Mouse (Mus musculus): ENCODE measurements around the gene Tlr9. TPM values are rescaled to one million over a fixed set of nuclear protein-coding genes. Genes with fewer than 3 reads are reported as not detected.

Tlr9 gene
- polyA plus RNA-seq, 1 experiment from 2014 or later, result not detected

DNA sequence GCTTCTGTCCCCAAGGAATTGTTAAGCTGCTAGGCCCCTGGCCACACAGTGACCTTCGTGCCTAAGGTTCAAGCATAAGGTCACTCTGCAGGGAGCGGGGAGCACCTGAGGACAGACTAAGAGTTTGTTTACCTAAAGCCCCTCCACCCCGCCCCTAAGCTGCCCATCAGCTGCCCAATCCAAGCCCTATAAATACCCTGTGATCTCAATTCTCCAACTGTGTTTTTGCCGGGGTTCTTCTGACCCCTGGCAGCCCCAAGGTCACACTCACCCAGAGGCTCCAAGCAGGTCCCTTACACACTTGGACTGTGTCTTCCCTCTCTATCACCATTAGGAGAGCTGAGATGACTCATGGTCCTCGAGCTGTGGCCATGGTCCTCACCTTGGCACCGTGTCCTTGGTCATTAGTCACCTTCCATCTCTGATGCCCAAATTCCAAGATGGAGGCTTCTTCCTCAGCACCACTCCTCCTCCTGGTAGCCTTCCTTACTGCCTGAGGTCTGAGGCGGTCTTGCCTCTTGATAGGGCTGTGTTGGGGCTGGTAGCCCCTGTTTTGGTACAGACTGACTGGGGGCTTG, 16.6 kb upstream of the Tlr9 start:
- no peak for ATAC-seq (ENCODE audit: insufficient number of reproducible peaks, insufficient read depth, low FRiP score, low TSS enrichment, low read depth)
- 76% methylated on average over 7 of the region's 7 CpGs for WGBS
- H3K36me3 ChIP-seq, result peaks cover 31% of the 10 kb centered on the region

DNA sequence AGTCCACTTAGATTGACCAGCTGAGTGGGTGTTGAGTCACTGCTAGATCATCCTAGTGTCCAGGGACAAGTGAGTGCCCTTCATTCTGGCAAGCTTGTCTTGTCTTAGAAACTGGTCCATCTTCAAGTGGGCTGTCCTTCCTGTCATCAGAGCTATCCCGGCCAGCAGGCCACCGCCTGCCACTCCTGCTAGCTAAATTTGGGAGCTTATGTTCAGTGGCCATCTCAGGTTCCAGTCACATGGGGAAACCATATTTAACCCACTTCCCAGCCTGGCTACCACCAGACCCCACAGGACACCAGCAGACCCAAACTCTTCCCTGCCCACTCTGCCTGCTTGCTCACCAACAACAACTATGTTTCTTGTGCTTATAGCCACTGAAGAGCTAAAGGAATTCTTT, 15.9 kb upstream of the Tlr9 start:
- Histone ChIP-seq H3K9me3 (no peaks in the 10 kb centered on the region), H3K36me3 (peaks cover 31% of the 10 kb centered on the region), H3K9ac (replicated peaks) (no peak overlapping the region), H3K4me2 (no peak overlapping the region), H3K4me3 (replicated peaks) (no peak overlapping the region), H3K4me1 (replicated peaks) (peaks cover 21% of the 10 kb centered on the region), H3K27ac (no peak overlapping the region), H3K27me3 (no peaks in the 10 kb centered on the region)
- no peak for ATAC-seq (ENCODE audit: insufficient number of reproducible peaks, insufficient read depth, low FRiP score, low TSS enrichment, low read depth)
- 90% methylated on average over 2 of the region's 2 CpGs for WGBS

More for the DNA sequence above, 16.6 kb upstream of the Tlr9 start:
- Histone ChIP-seq H3K4me3 (replicated peaks) (no peak overlapping the region), H3K27me3 (no peaks in the 10 kb centered on the region), H3K27ac (no peak overlapping the region), H3K9me3 (no peaks in the 10 kb centered on the region), H3K9ac (replicated peaks) (no peak overlapping the region), H3K4me1 (replicated peaks) (peaks cover 16% of the 10 kb centered on the region), H3K4me2 (no peak overlapping the region)

DNA sequence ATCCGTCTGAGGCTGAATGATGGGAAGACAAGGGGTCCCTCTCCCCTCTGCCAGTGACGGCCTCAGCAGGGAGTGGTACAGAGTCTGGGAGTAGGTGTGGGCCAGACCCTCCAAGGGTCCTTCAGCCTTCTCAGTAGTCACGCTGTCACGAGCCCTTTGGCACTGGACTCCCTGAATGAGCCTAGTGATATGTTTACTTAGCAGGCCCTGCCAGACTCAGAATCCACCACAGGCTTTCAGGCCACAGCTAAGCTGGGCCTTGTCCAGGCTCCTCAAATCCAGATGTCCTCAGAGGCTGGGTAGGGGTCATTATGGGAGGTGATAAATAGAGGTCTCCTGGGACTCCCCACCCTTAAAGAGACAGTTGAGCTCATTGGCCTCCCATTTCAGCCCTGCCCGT, 14.2 kb upstream of the Tlr9 start:
- 70% methylated on average over 5 of the region's 5 CpGs for WGBS

DNA sequence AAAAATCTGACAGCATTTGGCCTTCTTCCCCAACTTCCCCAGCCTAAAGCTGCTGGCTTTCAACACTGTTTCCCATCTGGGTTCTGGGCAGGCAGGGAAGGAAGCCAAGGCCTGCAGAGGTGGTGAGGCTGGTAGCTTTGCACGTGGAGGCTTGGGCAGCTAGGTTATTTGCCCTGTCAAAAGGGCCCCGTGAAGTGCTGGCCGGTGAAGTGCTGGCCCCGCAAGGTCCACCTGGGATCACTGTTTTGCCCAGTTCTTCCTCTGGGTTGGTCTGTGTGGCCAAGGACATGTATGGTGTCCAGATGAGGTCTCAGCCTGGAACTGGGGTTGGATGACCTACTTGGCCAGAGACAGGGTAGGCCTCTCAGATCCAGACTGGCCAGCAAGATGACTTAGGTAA, 12.4 kb upstream of the Tlr9 start:
- Histone ChIP-seq H3K9ac (replicated peaks) (no peak overlapping the region), H3K4me3 (replicated peaks) (no peak overlapping the region), H3K9me3 (no peaks in the 10 kb centered on the region), H3K36me3 (peaks cover 59% of the 10 kb centered on the region), H3K4me1 (replicated peaks) (peaks cover 14% of the 10 kb centered on the region), H3K27me3 (no peaks in the 10 kb centered on the region), H3K27ac (no peak overlapping the region), H3K4me2 (no peak overlapping the region)
- no peak for ATAC-seq (ENCODE audit: insufficient number of reproducible peaks, insufficient read depth, low FRiP score, low TSS enrichment, low read depth)
- 90% methylated on average over 4 of the region's 4 CpGs for WGBS

More for the DNA sequence above, 14.2 kb upstream of the Tlr9 start:
- peaks cover 42% of the 10 kb centered on the region for H3K36me3 ChIP-seq
- H3K4me3 ChIP-seq (replicated peaks), result no peak overlapping the region
- no peaks in the 10 kb centered on the region for H3K27me3 ChIP-seq
- ATAC-seq (ENCODE audit: insufficient number of reproducible peaks, insufficient read depth, low FRiP score, low TSS enrichment, low read depth), result no peak
- H3K27ac ChIP-seq, result no peak overlapping the region
- H3K9ac ChIP-seq (replicated peaks), result no peak overlapping the region
- H3K4me1 ChIP-seq (replicated peaks), result peaks cover 24% of the 10 kb centered on the region
- no peaks in the 10 kb centered on the region for H3K9me3 ChIP-seq
- H3K4me2 ChIP-seq, result no peak overlapping the region

DNA sequence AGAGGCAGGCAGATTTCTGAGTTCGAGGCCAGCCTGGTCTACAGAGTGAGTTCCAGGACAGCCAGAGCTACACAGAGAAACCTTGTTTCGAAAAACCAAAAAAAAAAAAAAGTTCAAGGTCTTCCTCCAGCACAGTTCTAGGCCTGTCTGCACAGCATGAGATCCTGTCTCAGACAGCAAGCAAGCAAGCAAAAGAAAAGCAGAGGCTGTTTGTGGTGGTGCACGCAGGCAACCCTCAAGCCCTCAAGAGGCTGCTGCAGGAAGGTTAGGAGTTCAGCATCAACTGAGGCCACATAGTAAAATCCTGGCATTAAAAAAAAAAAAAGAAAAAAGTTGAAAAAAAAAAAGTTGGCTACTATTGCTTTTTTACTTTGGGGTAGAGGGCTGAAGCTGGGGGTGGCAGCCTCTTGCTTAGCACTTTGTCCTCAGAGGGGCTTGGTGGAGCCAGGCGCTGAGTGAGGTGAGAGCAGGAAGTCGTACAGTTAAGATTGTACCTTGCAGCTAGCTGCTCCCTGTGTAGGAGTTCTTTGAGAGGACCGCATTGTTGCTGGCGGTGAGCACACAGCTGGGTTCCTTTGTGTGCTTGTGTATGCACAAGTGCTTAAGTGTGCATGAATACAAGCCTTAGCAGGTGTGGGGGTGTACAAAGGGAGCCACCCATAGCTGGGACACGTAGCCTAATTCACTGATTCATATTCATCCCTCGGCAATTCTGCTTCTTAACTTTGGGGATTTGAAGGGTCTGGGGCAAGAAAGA, 11.4 kb upstream of the Tlr9 start:
- no peaks in the 10 kb centered on the region for H3K27me3 ChIP-seq
- H3K36me3 ChIP-seq, result peaks cover 66% of the 10 kb centered on the region
- ATAC-seq (ENCODE audit: insufficient number of reproducible peaks, insufficient read depth, low FRiP score, low TSS enrichment, low read depth), result no peak; the same call in 1 of the 2 replicates
- H3K9ac ChIP-seq (replicated peaks), result peak overlapping the region; percentile 58; the same call in 1 of the 2 replicates
- peak overlapping the region; percentile 64; the same call in 1 of the 2 replicates for H3K27ac ChIP-seq
- H3K9me3 ChIP-seq, result no peaks in the 10 kb centered on the region
- peaks cover 14% of the 10 kb centered on the region for H3K4me1 ChIP-seq (replicated peaks)
- peak overlapping the region; percentile 32; the same call in 1 of the 2 replicates for H3K4me3 ChIP-seq (replicated peaks)
- peak overlapping the region; percentile 58 for H3K4me2 ChIP-seq
- 57% methylated on average over 9 of the region's 9 CpGs for whole genome bisulfite sequencing

DNA sequence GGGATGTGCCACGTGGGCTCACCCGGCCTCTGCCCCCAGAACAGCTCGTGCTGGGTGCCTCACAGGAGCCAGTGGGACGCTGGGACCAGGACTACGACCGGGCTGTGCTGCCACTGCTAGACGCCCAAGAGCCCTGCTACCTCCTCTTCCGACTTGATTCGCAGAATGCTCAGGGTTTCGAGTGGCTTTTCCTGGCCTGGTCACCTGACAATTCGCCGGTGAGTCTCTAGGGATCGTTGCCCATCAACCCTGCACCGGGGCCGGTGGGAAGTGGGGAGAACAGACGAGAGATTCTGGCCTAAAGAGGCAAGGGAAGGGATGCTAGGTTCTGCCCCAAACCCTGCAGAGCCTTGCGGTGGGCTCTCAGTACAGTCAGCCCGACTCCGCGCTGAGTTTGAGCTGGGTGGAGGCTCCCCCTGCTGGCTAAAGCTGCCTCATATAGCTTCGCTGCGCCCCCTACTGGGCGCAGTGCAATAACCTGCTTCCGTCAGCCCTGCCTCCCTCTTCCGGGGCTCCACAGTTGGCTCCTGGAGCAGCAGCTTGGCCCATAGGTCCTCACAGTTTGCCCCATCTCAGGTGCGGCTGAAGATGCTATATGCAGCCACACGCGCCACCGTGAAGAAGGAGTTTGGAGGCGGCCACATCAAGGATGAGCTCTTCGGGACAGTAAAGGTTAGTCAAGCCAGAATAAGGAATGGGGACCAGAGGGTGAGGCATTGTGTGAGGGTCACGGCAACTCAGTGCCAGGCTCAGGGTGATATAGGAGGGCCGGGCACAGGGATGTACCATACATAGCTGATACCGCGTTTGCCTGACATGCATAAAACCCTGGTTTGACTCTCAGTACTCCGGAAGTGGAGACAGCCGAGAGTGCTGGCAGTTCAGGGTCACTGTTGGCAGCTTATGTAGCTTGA, 10.5 kb upstream of the Tlr9 start:
- Histone ChIP-seq H3K36me3 (peaks cover 62% of the 10 kb centered on the region), H3K4me2 (peak overlapping the region; percentile 58)
- ATAC-seq (ENCODE audit: insufficient number of reproducible peaks, insufficient read depth, low FRiP score, low TSS enrichment, low read depth), result peak; percentile 50; the same call in 1 of the 2 replicates

DNA sequence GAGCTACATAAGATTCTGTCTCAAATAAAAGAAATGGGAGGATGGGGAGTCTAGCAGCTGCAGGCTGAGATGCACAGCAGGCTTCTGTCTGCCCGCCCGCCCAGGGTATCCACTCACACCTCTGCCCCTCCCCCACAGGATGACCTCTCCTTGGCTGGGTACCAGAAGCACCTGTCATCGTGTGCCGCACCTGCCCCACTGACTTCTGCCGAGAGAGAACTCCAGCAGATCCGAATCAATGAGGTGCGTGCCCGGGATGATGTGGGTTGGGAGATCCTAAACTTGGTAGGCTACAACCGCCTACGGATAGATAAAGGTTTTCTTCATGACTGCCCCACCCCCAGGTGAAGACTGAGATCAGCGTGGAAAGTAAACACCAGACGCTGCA, 9.8 kb upstream of the Tlr9 start:
- peaks cover 59% of the 10 kb centered on the region for H3K36me3 ChIP-seq
- H3K9me3 ChIP-seq, result no peaks in the 10 kb centered on the region
- H3K4me3 ChIP-seq (replicated peaks), result no peak overlapping the region
- no peak overlapping the region for H3K9ac ChIP-seq (replicated peaks)
- H3K4me1 ChIP-seq (replicated peaks), result peaks cover 14% of the 10 kb centered on the region
- H3K27ac ChIP-seq, result no peak overlapping the region
- WGBS, result 85% methylated on average over 12 of the region's 12 CpGs
- H3K27me3 ChIP-seq, result no peaks in the 10 kb centered on the region
- ATAC-seq (ENCODE audit: insufficient number of reproducible peaks, insufficient read depth, low FRiP score, low TSS enrichment, low read depth), result no peak
- no peak overlapping the region for H3K4me2 ChIP-seq

More for the DNA sequence above, 10.5 kb upstream of the Tlr9 start:
- Histone ChIP-seq H3K9me3 (no peaks in the 10 kb centered on the region), H3K9ac (replicated peaks) (peak overlapping the region; percentile 58), H3K4me3 (replicated peaks) (peak overlapping the region; percentile 32), H3K27ac (peak overlapping the region; percentile 64; the same call in 1 of the 2 replicates), H3K4me1 (replicated peaks) (peaks cover 14% of the 10 kb centered on the region), H3K27me3 (no peaks in the 10 kb centered on the region)
- 19% methylated on average over 37 of the region's 37 CpGs for WGBS

DNA sequence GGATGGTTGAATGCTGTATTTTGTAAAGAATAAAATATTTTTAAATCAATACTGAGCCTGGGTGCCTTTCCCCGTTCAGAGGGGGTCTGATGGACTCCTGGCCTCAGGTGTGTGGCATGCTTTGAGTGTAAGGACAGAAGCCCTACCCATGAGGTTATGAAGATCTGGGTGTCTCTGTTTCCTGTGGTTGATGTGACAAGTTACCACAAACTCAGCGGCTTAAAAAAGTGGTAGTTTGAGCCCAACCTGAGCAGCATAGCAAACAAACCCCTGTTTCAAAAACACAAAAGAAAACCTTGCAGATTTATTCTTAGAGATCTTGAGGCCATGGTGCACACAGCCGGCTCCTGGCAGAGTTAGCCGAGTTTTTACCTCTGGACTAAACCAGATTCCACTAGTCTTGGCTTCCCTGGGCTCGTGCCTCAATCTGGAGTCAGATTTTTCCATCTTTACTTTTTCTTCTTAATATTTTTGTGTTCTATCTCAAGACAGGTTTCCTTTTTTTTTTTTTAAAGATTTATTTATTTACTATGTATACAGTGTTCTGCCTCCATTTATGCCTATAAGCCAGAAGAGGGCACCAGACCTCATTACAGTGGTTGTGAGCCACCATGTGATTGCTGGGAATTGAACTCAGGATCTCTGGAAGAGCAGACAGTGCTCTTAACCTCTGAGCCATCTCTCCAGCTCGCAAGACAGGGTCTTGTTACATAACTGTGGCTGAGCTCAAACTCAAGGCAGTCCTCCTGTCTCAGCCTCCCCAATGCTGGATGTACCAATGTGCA, 6.9 kb upstream of the Tlr9 start:
- Histone ChIP-seq H3K9me3 (no peaks in the 10 kb centered on the region), H3K36me3 (peaks cover 35% of the 10 kb centered on the region), H3K4me3 (replicated peaks) (no peak overlapping the region), H3K9ac (replicated peaks) (no peak overlapping the region), H3K27me3 (no peaks in the 10 kb centered on the region), H3K4me2 (no peak overlapping the region), H3K27ac (no peak overlapping the region), H3K4me1 (replicated peaks) (peaks cover 14% of the 10 kb centered on the region)
- 78% methylated on average over 6 of the region's 6 CpGs for WGBS
- no peak for ATAC-seq (ENCODE audit: insufficient number of reproducible peaks, insufficient read depth, low FRiP score, low TSS enrichment, low read depth)

DNA sequence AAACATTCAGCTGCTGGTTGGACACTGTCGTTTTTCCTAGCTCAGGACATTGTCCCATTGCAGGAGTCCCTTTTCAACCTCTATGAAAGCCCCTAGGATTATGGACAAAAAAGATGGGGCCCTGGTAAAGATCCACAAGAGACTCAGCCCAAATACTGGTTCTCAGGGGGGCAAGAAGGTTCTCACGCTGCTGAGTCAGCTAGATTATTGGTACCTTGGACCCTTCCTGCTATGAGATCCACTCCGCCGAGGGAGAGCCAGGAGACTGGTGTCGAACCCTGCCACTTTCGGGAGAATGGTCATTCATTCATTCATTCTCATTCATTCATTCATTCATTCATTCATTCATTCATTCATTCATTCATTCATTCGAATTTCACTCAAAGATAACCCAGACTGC, 5.4 kb upstream of the Tlr9 start:
- ATAC-seq (ENCODE audit: insufficient number of reproducible peaks, insufficient read depth, low FRiP score, low TSS enrichment, low read depth), result no peak
- Histone ChIP-seq H3K36me3 (peaks cover 35% of the 10 kb centered on the region), H3K4me1 (replicated peaks) (peaks cover 4% of the 10 kb centered on the region), H3K4me3 (replicated peaks) (no peak overlapping the region), H3K9me3 (no peaks in the 10 kb centered on the region), H3K9ac (replicated peaks) (no peak overlapping the region), H3K27ac (no peak overlapping the region), H3K27me3 (no peaks in the 10 kb centered on the region), H3K4me2 (no peak overlapping the region)
- WGBS, result 87% methylated on average over 7 of the region's 7 CpGs

DNA sequence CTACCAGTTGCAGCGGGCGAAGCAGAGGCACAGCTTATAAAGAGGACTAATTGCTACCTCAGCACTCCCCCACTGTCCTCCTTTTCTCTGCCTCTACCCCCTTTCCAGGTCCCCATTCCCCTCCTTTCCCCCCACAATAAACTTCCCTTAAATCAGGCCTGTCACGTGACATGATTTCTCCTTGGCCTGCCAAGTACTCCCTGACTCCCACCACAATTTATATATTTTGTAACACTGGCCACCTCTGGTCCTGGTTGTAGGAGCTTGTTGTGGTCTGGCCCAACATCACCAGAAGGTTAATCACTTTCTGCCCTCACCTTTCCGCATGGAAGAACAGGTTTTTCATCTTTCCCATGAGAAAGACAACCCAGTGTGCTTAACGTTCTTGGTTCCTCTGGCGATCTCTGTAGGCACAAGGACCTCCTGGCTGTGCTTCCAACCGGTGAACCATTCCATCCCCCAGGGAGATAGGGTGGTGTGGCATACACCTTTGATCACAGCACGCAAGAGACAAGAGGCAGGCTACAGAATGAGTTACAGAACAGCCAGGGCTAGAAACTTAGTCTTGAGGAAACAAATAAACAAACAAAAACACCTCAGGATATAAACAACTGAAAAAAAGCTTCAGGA, 1.4 kb upstream of the Tlr9 start:
- Histone ChIP-seq H3K4me1 (replicated peaks) (peaks cover 5% of the 10 kb centered on the region), H3K4me2 (no peak overlapping the region), H3K27me3 (peaks cover 23% of the 10 kb centered on the region), H3K27ac (no peak overlapping the region), H3K4me3 (replicated peaks) (no peak overlapping the region), H3K9ac (replicated peaks) (no peak overlapping the region), H3K9me3 (no peaks in the 10 kb centered on the region), H3K36me3 (no peaks in the 10 kb centered on the region)
- no peak for ATAC-seq (ENCODE audit: insufficient number of reproducible peaks, insufficient read depth, low FRiP score, low TSS enrichment, low read depth)
- 61% methylated on average over 8 of the region's 8 CpGs for WGBS
